Mouse (Mus musculus) lung, postnatal 36 days (tissue): ENCODE results near the gene Cdc25a.
A peak's percentile ranks its signal among the peaks of the same experiment; 100 is the strongest.

Source experiments
- DNase-seq: peaks from one replicate; pipeline ENCODE4 v3.0.0; 2022; ENCODE audit warnings: mixed read lengths

Cdc25a gene

DNA sequence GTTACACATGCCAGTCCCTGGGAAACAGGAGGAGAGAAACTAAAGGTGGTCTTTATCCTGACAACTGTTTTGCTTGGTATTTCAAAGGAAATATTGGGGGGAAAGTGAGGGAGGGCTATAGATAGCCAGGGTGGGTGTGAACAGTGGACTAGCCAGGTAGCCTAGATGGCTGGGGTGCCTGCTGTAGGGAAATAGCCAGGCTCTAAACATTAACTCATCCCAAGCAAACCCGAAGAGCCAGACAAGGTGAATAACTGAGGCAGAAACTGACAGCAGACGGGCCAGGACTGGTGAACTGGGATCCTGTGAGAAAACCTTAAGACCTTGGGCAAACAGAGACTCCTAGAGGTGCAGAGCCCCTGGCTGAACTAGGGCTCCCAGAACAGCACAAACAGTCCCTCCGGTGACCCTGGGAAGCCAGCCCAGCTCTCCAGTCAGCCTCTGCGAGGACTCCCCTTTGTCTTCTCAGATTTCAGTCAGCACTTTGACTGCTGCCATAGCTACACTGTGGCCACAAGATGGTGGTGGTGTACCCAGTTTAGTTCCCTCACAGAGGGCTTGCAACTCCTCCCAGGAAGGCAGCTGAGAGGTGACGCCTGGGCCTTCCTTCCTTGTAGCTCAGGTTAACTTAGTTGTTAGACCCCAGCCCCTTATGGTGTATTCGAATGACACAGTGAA, 19.2 kb downstream of the Cdc25a start:
- peak; percentile 84 for DNase-seq

DNA sequence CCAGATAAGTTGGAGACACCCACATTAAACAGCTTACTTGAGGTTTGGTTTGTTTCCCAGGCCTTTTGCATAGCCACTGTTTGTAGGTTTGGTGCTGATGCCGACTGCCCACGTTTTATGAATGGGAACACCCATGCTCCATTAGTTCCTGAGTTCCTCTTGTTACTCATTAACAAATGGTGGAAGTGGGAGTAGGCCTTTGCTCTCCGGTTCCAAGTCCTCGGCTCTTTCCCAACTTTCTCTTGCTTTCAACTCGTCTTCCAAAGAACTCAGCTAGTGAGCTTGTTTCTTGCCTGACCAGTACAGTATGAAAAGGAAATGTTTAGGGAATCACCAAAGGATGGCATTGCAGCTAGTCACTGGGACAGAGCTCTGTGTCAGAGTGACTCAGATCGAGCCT, 20.2 kb downstream of the Cdc25a start:
- DNase-seq, result peak; percentile 64

DNA sequence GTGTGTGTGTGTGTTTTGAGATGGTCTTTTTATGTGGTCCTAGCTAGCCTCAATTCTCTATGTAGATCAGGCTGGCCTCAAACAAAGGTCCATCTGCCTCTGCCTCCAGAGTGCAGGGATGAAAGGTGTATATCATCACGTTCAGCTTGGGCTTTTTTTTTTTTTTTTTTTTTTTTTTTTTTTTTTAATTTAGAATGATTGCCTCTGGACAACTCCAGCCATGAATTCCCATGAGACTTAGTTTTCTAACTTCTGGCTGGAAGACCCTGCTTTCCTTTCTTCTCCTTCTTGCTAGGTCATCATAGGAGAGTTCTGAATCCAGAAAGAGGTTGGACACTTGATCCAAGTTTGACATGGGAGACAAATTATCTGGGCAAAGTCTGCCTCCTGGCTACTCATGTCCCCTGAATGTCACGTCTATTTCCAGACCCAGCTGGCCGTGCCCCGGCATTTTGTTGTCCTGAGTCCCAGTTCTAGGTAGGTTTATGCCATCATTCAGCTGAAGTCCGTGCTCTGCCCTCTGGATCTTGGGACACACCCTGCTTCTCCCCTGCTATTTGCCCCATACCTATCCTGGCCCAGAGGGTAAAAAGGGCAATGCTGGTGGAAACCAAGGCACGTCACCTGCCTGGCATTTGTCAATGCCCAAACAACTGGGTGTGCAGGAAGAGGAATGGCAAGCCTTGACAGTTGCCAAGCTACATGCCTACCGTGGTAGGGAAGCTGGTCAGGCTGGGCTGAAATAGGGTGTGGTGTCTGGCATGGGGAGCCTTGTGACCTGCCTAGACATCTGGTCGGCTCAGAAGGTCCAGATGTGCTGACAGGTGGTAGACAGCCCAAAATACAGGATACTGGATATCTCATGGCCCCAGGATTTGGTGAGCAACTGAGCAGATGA, 21.1 kb downstream of the Cdc25a start:
- no peak for DNase-seq

DNA sequence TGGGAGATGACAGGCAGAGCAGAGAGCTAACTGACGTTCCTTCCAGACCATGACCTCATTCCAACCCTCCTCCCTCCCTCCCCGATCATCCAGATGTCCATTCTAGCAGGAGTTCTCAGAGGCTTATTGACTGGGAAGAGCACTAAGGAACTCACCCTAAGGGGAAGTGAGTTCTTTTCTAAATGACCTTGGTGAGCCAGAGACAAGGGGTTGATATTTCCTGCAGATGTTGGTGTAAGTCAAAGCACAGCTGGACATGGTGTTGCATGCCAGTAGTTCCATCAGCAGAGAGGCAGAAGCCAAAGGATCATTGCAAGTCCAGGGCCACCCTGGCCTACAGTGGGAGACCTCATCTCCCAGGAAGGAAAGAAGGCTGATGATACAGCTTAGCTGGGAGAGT, 22.6 kb downstream of the Cdc25a start:
- no peak for DNase-seq

DNA sequence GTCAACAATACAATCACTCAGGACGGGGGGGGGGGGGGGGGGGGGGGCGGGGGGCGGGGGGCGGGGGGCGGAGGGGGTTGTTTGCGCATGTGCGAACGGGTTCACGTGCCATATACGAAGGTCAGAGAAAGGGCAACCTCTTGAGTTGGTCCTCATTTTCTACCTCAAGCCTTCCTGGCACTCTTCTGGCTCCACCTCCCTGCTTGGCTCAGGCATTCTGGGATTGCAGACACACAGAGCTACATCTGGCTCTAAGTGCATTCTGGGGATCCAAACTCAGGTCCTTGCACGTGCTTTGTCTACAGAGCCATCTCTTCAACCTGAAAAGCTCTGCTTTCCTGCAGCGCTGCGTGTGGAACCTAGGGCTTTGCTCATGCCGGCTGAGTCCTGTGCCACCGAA, 24.0 kb downstream of the Cdc25a start:
- DNase-seq, result peak; percentile 15

DNA sequence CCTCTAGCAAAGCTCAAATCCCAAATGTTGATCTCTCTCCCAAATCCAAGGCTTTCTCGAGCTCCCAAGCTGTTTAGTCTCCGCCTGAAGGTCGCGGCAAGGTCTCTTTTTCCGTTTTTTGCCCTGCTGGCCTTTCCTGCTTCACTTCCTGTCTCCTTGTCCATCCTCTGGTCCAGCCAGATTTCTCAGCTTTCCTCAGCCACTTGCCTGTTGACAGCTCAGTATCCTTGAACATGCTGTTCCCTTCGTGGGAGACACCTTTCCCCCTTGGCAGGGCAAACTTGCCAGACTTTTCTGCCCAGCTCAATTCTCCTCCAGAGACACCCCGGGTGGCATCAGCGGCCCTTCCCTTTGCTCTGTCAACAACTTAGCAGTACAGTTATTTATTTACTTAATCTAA, 24.4 kb downstream of the Cdc25a start:
- peak; percentile 71 for DNase-seq

DNA sequence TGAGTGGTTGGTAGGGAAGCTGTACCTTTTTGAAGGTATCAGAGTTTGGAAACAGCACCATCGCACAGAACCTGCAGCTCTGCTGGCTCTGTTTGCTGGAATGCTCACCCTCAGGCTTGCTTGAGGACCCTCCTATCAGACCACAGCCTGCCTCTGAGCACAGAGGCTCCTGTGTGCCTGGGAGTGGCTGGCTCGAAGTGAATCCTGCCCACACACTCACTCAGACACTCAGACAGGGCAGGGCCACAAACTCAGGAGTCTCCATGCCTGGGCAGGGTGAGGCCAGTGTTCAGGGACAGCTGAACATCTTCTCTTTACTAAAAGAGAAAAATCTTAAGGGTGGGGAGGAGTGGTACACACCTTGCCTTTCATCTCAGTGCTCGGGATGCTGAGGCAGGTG, 25.2 kb downstream of the Cdc25a start:
- no peak for DNase-seq

DNA sequence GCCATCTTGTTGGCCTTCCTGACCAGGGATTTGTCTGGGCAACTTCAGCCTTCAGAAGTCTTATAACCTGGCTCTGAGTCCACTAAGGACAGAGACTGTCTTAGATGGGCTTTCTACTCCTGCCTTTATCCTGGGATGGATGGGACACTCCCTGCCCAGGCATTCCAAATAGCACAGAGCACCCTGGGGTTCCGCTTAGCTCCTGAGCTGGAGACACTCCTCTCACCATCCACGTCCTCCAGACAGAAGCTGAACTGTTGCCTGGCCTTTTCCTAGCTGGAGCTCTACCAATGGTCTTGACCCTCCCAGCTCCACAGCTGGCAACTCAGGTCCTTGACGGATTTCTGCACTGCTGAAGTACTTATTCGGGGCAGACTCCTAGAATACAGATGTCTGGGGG, 26.9 kb downstream of the Cdc25a start:
- DNase-seq, result no peak

DNA sequence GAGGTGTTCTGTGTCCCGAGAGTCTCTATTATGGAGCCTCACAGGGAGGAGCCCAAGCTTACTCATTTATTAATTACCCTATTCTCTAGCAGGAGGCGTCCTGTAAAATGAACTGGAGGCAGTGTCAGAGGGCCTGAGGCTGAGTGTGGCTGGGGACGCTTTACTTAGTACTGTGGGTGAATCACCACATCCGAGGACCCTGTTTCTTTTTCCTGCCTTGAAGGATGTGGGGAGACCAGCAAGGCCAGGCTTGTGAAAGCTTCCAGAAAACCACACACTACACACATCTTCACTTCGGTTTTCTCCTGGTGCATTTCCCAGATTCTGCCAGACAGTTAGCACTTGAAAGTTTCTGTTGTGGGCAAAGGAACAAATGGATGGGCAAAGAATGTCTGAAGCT, 27.4 kb downstream of the Cdc25a start:
- no peak for DNase-seq

DNA sequence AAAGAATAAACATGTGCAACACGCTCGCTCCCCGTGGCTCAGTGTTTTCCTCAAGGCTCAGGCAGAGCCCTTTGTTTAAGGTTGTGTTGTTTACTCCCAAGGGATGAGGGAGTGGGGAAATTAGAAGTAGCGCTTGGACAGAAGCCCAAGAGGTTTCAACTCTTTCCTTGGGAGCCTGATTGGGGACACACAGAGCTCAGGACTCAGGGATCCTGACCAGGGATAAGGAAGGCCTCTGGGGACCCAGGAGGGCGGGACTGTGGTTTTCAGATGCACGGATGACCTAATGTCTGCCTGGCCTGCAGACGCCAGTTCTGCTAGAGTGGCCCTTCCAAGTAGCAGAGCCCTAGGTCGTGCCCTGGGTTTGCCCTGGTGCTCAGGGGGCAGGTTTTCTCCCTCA, 31.9 kb downstream of the Cdc25a start:
- DNase-seq, result peak; percentile 80

DNA sequence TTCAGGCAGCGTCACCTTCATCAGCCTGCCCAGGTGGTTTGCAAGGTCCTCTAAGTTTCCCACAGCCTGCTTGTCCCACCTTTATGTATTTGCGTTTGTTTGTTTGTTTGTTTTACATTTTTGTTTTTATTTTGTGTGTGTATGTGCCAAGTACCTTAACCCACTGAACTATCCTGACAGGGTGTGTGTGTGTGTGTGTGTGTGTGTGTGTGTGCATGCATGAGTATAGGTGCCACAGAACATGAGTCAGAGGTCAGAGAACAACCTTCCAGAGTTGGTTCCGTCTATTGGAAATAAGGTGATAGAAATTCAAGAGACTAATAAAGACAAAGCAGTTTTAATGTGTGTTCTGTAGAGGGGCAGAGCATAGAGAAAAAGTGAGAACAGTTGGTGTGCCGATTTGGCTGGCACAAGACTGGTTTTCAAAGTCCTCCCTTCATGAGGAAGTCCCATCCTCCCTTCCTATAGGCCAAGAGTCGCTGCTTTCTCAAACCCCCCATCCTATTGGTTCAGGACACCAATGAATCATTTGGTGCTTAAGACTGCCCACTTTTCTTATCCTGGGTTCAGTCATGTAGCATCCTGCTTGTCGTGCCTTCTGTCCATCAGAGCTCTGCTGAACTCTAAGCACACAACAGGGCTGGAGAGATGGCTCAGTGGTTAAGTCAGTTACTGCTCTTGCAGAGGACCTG, 32.5 kb downstream of the Cdc25a start:
- DNase-seq, result no peak

DNA sequence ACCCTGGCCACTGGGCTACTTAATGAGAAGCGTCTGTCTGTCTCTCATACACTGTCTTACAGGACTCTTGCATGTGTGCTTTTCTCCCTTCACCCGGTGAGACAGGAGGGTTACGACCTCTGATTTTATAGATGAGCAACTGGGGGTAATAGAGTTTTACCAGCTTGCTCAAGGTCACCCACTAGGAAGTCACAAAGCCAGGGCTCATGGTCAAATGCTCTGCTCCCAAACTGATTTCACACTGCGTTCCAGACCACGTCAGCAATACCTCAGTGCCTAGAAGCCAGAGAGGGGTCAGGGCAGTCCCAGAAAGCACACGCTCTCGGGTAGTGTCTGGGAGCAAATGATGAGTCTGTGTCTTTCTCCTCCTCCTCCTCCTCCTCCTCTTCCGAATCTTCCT, 33.7 kb downstream of the Cdc25a start:
- no peak for DNase-seq

DNA sequence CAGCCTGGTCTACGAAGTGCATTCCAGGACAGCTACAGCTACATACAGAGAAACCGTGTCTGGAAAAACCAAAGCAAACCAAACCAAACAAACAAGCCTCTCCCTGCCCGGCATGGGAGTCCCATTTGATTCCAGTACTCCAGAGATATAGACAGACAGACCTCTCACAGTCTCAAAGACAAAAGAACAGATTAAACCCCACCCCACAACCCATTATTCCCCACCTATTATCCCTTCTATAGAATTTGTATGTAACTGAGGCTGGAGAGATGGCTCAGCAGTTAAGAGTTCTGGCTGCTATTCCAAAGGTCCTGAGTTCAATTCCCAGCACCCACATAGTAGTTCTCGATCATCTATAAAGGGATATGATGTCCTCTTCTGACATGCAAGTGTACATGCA, 34.5 kb downstream of the Cdc25a start:
- no peak for DNase-seq

DNA sequence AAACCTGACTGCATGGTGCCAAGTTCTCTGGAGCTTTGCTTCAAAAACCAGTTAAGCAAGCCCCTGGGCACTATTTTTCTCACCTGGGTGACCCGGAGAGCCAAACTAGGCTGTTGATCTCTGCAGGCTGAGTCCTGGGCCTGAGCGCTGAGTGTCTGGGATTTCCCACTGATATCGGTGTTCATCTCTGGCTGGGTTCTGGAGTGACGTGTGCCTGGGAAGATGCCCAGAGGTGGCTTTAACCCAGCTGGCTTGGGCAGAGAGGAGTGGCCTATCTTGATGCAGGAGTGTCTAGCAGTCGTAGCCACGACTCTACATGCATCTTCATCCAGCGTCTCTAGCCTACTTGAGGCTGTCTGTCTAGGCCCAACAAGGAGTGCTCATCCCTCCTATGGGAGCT, 36.4 kb downstream of the Cdc25a start:
- peak; percentile 35 for DNase-seq

DNA sequence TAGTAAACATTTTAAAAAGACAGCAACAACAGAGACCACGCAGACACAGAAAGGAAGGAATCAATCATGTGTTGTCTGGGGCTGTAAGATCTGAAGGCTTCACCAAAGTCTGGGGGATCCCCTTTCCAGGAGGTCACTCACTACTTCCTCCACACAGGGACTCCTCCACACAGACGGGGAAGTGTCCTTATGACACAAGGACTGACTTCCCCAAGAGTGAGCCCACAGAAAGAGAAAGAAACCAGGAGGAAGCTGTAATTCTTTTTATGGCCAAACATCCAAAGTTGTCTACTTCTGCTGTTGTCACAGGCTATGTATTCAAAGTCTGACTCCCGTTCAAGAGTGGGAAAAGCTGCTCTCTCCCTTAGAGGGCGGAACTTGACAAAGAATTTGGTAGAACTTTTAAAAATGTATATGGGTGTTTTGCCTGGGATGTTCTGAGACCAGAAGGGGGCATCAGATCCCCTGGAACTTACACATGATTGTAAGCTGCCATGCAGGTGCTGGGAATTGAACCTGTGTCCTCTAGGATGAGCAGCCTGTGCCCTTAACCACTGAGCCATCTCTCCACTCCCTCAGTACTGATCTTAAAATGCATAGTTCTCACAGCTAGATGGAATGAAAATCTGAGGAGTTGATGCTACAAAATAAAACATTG, 39.0 kb downstream of the Cdc25a start:
- peak; percentile 58 for DNase-seq

DNA sequence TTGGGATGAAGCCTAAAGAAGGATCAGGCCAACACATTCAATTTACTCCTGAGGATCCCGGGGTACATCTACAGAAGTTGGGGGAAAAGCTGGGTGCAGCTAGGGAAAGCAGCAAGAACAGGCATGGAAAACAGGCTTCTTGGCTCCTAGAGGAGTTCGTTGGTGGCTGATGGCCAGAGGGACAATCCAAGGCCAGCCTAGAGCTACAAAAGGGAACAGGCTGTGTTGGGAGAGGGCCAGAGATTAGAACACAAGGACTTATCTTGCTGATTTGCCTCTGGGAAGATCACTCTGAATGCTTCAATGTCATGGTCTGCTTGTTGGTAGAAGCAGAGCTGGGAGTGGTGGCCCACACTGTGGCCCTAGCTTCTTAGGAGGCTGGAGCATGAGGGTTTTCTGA, 42.6 kb downstream of the Cdc25a start:
- DNase-seq, result peak; percentile 21

DNA sequence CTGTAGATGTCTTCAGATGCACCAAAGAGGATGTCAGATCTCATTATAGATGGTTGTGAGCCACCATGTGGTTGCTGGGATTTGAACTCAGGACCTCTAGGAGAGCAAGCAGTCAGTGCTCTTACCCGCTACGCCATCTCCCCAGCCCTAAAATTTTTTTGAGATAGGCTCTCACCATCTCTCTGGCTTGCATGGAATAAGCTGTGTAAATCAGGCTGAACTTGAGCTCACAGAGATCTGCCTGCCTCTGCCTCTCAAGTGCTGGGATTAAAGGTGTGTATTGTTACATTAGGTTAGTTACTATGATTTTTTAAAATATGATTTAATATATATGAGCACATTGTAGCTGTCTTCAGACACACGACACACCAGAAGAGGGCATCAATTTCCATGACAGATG, 53.8 kb downstream of the Cdc25a start:
- no peak for DNase-seq

DNA sequence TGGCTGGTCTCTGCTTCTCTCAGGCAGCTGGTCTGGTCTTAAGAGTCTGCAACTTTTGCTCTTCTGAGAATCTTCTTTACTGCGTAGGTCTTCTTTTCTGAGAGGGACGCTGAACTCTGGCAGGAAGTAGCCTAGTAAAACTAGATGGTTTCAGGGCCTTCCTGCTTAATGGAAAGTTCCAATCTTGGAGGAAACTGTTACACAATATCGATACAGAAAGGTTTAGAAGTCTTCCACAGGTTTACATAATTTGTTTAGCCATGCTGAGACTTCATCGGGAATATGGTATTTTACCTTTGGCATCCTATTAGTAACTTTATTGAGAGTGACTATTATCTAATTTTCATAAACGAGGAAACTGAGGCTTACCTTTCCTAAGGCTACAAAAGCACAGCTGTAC, 54.7 kb downstream of the Cdc25a start:
- no peak for DNase-seq

DNA sequence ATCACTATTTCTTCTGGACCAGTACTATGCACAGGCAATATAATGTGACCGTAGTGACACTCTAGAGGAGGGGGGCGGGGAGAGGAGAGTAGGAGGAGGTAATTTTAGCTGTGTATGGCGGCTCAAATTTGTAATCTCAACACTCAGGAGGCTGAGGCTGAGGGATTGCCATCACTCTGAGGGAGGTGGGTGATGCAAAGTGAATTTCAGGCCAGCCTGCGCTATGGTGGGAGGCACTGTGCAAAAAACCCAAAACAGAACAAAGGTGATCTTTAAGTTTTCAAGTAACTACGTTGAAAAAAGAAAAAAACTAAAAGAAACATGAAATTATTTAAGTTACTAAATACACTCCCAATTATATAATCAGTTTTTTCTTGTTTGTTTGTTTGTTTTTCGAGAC, 55.4 kb downstream of the Cdc25a start:
- DNase-seq, result no peak

DNA sequence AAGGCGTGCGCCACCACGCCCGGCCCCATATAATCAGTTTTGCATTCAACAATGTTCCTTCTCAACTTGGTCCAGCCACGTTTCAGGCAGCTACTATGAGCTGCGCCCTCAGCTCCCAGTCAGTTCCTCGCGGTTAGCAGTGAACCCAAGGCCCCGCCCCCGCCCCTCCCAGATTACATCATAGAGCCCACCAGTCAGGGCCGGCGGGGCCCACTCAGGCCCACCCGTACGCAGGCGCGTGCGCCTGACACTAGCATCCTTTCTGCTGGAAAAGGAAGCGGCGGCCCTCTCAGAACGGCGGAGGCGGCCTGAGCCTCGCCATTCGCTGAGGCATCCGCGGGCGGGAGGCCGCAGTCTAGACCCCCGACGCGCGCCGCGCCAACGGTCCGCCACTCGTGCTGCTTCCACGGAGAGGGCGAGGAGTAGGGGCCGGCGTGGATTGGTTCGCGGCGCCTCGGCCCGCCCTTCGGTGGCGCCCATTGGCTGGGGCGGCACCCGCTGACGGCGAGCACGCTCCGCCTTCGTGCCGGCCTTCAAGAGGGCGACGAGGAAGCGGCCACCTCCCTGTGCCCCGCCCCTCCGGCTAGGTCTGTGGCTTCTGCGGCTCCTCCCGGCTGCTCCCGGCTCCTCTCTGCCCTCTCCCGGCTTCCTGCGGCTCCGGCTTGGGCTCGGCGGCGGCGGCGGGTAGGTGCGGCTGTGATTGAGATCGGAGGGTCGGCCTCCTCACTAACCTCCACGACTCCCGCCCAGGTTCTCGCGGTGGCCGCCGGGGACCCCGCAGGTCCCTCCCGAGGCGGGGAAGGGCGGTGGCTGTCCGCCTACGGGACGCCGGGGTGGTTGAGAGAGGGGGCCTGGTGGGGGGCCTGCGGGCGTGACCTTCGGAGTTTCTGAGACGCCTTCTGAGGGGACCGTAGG, 56.1 kb downstream of the Cdc25a start, which contains the start of gene Map4:
Gene Map4, plus strand, starts transcription at position 204 of the 915 bp plus-strand sequence.
- peak; percentile 98 for DNase-seq

DNA sequence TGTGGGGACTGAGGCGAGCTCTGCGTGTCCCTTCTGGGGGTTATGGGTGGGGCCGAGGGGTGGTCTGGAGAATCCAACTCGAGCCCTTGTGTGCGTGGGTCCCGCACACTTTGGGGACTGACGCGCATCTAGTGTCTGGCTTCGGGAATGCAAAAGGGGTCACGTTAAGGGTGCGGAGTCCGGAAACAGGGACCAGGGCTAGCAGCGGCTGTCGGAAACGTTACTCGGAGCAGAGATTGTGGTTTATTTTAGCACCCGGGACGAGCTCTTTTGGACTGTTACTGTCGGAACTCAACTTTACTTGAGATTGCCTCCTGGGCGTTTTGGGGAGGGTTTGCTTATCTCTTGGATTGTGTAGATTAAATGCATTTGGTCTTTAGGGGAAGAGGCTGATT, 57.0 kb downstream of the Cdc25a start:
- DNase-seq, result peak; percentile 46

DNA sequence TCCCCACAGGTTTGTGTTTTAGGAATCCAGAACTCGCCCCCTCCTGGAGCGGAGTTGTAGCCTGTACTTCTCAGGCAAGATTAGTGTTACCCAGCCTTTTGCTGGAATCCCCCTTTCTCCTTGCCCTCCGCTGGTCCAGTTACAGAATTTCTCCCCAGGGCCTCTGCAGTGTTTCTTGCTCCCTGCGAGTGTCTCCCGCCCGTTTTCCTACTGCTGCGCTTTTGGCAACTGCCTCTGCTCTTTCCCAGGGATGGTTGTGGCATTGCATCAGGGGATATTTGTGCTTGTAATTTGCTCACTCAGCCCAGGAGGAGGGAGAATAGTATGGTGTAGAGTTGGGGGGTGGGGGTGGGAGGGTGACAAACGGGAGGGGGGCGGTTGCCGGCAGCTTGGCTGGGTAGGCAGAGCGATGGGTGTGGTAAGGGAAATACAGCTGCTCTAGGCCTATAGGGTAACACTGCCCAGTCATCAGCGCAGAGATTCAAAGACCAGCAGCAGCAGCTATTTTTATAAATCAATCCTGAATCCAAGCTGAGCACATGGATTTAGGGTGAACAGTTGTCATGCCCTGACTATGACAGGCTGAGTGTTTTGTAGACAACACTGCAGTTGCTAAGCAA, 57.5 kb downstream of the Cdc25a start:
- peak; percentile 51 for DNase-seq
